Mouse (Mus musculus) stomach, postnatal 0 days (tissue): ENCODE data around the gene Rnf216. TPM values are rescaled to one million over a fixed set of nuclear protein-coding genes. Genes with fewer than 3 reads are reported as not detected.

ENCODE experiments used
- ATAC-seq: fragments of 200-750 bp; cut with Nextera tagmentation; 2 replicates; pipeline ENCODE4 v1.8.0; 2017; ENCODE audit not compliant: low FRiP score, low TSS enrichment
- DNase-seq: peaks from one replicate; pipeline ENCODE4 v3.0.0-alpha.2; 2016; ENCODE audit warnings: low spot score
- H3K27ac ChIP-seq: fragments of 300-500 bp; sonication (generic); replicated peaks from 2 replicates; pipeline ENCODE4 v1.5.1; 2014; ENCODE audit warnings: mild to moderate bottlenecking, control low read depth
- H3K27me3 ChIP-seq: fragments of 300-500 bp; sonication (generic); 2 replicates; pipeline ENCODE4 v1.6.1; 2014; ENCODE audit warnings: low read length; ENCODE audit not compliant: control insufficient read depth, insufficient read depth
- H3K36me3 ChIP-seq: fragments of 300-500 bp; sonication (generic); 2 replicates; pipeline ENCODE4 v1.6.1; 2014; ENCODE audit warnings: low read length, mixed read lengths; ENCODE audit not compliant: control insufficient read depth, insufficient read depth
- H3K4me1 ChIP-seq: fragments of 300-500 bp; sonication (generic); replicated peaks from 2 replicates; pipeline ENCODE4 v1.6.1; 2014; ENCODE audit warnings: antibody characterized with exemption; ENCODE audit not compliant: control insufficient read depth, insufficient read depth
- H3K4me2 ChIP-seq: fragments of 300-500 bp; sonication (generic); replicated peaks from 2 replicates; pipeline ENCODE4 v1.6.1; 2014; ENCODE audit warnings: low read depth, mild to moderate bottlenecking, control low read depth, moderate library complexity
- H3K4me3 ChIP-seq: fragments of 300-500 bp; sonication (generic); 2 replicates; pipeline ENCODE4 v1.5.1; 2014; ENCODE audit warnings: low read depth, low read length, control low read depth
- H3K9ac ChIP-seq: fragments of 300-500 bp; sonication (generic); 2 replicates; pipeline ENCODE4 v1.6.1; 2014; ENCODE audit warnings: mild to moderate bottlenecking, low read length, control low read depth, mixed read lengths
- H3K9me3 ChIP-seq: fragments of 300-500 bp; sonication (generic); 2 replicates; pipeline ENCODE4 v1.6.1; 2016; ENCODE audit warnings: low read length; ENCODE audit not compliant: control insufficient read depth
- CTCF ChIP-seq: IDR thresholded peaks from 2 replicates; pipeline ENCODE4 v1.5.1; 2016; ENCODE audit warnings: antibody characterized with exemption, low read depth, mild to moderate bottlenecking, moderate library complexity
- EP300 ChIP-seq: optimal IDR thresholded peaks from 2 replicates; pipeline ENCODE3; 2016; ENCODE audit warnings: antibody characterized with exemption
- WGBS: fragments of 180-500 bp; shearing (Covaris S2); extraction: QIAGEN DNeasy Blood & Tissue Kit; methylation state at CpG from one replicate; pipeline ENCODE4 v1.1.7; 2014; 5-methylcytosine and 5-hydroxymethylcytosine counted together
- polyA plus RNA-seq: library from polyadenylated mRNA; unstranded; fragments of >200 nt; fragmentation: Nextera tagmentation; extraction: Ambion mirVana; gene quantifications from 2 replicates; pipeline ENCODE4 v1.2.1, GENCODE M21; 2015

The Rnf216 gene
- polyA plus RNA-seq, 1 experiment from 2014 or later, result 15.4 TPM

DNA sequence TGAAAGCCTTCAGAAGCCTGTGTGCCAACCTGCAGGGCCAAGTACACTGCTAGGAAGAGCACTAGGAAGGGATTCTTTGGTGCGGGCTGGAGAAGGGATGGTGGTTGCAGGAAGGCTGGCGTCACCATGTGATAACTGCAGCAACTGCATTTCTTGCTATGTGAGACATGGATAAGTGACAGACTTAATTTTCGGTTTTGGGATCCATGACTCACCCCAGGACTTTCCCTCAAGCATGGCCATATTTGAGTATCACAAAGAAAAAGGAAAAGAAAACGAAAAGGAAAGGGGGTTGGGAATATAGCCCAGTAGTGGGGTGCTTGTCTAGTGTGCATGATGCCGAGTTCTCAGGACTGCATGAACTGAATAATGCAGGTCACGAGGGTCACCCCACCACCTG, 60.9 kb downstream of the Rnf216 start:
- Histone ChIP-seq H3K4me1 (peaks cover 8% of the 10 kb centered on the region), H3K27me3 (no peaks in the 10 kb centered on the region), H3K36me3 (no peaks in the 10 kb centered on the region), H3K27ac (no peak overlapping the region), H3K9me3 (no peaks in the 10 kb centered on the region), H3K4me2 (no peak overlapping the region), H3K9ac (no peak overlapping the region), H3K4me3 (no peak overlapping the region)
- TF ChIP-seq EP300 (no peak), CTCF (no peak)
- WGBS, result 81% methylated on average over 6 of the region's 6 CpGs
- ATAC-seq (no peak), DNase-seq (no peak)

DNA sequence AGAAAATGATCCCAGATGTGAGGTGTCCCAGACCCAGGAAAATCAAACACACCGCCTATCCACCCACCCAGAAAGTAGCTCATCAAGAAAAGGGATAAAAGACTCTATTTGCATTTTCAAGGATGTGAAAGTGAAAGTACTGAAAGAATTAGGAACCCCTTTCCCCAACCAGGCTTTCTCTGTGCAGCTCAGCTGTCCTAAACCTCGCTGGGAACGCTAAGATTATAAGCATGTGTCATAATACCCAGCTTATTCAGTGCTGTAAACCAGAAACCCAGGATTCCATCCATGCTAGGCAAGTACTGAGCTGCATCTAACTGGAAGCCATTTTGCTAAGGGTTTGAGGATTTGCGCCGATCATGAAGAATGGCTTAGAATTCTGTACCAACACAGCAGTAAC, 62.5 kb downstream of the Rnf216 start:
- DNase-seq, result no peak
- H3K27ac ChIP-seq, result peak overlapping the region; percentile 76
- ATAC-seq, result no peak
- TF ChIP-seq CTCF (no peak), EP300 (no peak)
- H3K4me3 ChIP-seq, result no peak overlapping the region
- H3K4me1 ChIP-seq, result peaks cover 8% of the 10 kb centered on the region
- 0 out of 2 replicates have a peak overlapping the region, but pooled peaks have one; percentile 17 for H3K4me2 ChIP-seq
- H3K9me3 ChIP-seq, result no peaks in the 10 kb centered on the region
- no peaks in the 10 kb centered on the region for H3K36me3 ChIP-seq
- H3K27me3 ChIP-seq, result no peaks in the 10 kb centered on the region
- 47% methylated on average over 5 of the region's 5 CpGs for WGBS
- 0 out of 2 replicates have a peak overlapping the region, but pooled peaks have one; percentile 1 for H3K9ac ChIP-seq

DNA sequence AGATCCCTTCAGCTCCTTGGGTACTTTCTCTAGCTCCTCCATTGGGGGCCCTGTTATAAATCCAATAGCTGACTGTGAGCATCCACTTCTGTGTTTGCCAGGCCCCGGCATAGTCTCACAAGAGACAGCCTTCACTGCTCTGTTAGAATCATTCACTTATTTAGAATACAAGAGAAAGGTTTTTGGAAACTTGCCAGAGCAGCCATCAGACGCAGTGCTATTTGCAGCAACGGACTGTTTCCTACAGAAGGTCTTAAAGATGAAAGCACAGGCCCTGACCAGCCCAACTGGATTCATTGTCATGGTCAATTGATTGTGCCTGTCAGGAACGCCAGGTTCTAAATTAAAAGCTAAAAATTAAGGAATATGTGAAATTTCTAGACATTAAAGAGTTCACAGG, 63.0 kb downstream of the Rnf216 start:
- peak overlapping the region; percentile 76 for H3K27ac ChIP-seq
- peaks cover 8% of the 10 kb centered on the region for H3K4me1 ChIP-seq
- 17% methylated on average over 4 of the region's 4 CpGs for WGBS
- H3K4me2 ChIP-seq, result no peak overlapping the region
- TF ChIP-seq CTCF (no peak), EP300 (no peak)
- H3K27me3 ChIP-seq, result no peaks in the 10 kb centered on the region
- H3K4me3 ChIP-seq, result no peak overlapping the region
- H3K9ac ChIP-seq, result no peak overlapping the region
- DNase-seq (no peak), ATAC-seq (no peak)
- H3K36me3 ChIP-seq, result no peaks in the 10 kb centered on the region
- no peaks in the 10 kb centered on the region for H3K9me3 ChIP-seq

DNA sequence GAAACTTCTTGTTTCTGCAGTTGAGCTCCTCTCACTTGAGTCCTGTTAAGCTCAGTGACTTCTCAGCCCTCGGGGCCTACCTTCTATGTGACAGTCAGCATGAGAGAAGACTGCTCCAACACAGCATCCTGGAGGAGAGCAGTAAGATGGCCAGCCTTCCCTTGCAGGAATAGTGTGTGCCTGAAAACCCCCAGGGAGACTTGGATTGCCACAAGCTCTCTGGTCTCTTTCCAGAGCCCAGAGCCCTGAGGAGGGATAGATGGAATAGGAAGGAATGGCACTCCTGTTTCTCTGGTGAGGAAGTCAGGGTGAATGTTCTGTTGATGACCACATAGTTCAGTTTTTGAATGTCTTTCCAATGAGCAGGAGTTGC, 63.8 kb downstream of the Rnf216 start:
- Histone ChIP-seq H3K9ac (no peak overlapping the region), H3K9me3 (no peaks in the 10 kb centered on the region), H3K4me1 (peaks cover 8% of the 10 kb centered on the region), H3K27ac (peak overlapping the region; percentile 76), H3K4me3 (no peak overlapping the region), H3K36me3 (no peaks in the 10 kb centered on the region), H3K4me2 (no peak overlapping the region), H3K27me3 (no peaks in the 10 kb centered on the region)
- TF ChIP-seq EP300 (no peak), CTCF (no peak)
- WGBS, result 52% methylated on average over 1 of the region's 1 CpGs
- DNase-seq (no peak), ATAC-seq (no peak)

DNA sequence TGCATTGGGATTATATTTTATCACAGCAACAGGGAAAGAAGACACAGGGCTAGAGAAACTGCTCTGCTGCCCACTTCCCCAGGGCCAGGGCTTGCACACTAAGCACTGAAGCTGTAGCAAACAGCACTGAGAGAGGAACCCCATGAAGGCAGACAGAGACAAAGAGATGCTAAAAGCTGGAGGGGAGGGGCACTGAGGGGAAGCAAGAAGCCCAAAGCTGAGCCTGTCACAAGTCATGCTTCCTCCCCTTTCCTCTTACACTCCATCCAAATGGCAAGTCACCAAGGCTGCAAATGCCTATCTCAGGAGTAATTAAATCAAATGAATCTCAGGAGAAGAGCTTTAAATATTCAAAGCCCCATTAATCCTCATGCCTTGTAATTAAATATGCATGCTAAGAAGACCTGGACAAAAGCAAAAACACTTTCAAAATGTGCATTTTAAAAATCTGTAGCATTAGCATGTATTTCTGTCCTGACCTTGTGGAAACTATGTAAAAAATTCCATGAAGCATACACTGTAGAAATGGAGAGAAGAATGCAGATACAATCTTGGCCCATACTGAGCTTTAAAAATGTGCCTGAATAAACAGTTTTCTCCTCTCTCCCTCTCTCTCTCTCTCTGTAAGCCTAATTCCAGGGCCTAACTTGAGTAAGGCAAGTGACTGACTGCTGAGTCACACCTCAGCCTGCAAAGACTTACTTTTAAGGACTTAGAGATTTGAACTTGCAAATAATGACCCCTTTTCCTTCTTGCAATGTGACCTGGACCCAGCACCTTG, 64.4 kb downstream of the Rnf216 start:
- Histone ChIP-seq H3K9me3 (no peaks in the 10 kb centered on the region), H3K4me3 (no peak overlapping the region), H3K9ac (peak overlapping the region; percentile 8; the same call in 1 of the 2 replicates), H3K36me3 (no peaks in the 10 kb centered on the region), H3K4me2 (no peak overlapping the region), H3K27ac (peak overlapping the region; percentile 88), H3K27me3 (no peaks in the 10 kb centered on the region), H3K4me1 (peaks cover 8% of the 10 kb centered on the region)
- TF ChIP-seq CTCF, result no peak
- peak; percentile 56 for TF ChIP-seq EP300
- no peak for DNase-seq
- peak; percentile 44; the same call in 1 of the 2 replicates for ATAC-seq

DNA sequence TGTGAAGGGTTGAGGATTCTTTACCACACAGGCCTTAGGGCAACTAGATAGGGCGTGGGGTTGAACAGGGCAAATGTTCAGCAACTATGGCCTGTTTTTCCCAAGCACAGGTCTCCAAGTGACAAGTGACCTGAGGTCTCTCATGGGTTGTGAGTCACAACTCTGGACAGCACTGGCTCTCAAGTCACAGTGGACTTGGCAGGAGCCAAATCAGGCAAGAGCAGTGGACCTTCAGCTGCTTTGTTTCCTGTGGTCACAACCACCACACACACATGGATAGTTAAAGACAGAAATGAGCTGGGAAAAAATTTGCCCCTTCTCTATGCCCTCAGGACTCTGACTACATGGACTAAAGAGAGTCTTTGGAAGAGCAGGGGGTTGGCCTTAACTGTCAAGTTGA, 65.2 kb downstream of the Rnf216 start:
- no peak overlapping the region for H3K4me3 ChIP-seq
- TF ChIP-seq CTCF, result no peak
- TF ChIP-seq EP300, result no peak
- H3K4me2 ChIP-seq, result no peak overlapping the region
- WGBS, result 82% methylated on average over 1 of the region's 1 CpGs
- no peaks in the 10 kb centered on the region for H3K9me3 ChIP-seq
- H3K4me1 ChIP-seq, result peaks cover 8% of the 10 kb centered on the region
- no peak overlapping the region for H3K9ac ChIP-seq
- ATAC-seq (no peak), DNase-seq (no peak)
- H3K27ac ChIP-seq, result peak overlapping the region; percentile 88
- H3K27me3 ChIP-seq, result no peaks in the 10 kb centered on the region
- no peaks in the 10 kb centered on the region for H3K36me3 ChIP-seq
